Mouse (Mus musculus): Measurements from ENCODE around the gene Myh1. TPM values are rescaled to one million over a fixed set of nuclear protein-coding genes. Genes with fewer than 3 reads are reported as not detected.

Myh1 gene
- total RNA-seq (2014; fragmentation: Nextera tagmentation) (not detected in 2 replicates), total RNA-seq (2017) (not detected in 2 replicates)

DNA sequence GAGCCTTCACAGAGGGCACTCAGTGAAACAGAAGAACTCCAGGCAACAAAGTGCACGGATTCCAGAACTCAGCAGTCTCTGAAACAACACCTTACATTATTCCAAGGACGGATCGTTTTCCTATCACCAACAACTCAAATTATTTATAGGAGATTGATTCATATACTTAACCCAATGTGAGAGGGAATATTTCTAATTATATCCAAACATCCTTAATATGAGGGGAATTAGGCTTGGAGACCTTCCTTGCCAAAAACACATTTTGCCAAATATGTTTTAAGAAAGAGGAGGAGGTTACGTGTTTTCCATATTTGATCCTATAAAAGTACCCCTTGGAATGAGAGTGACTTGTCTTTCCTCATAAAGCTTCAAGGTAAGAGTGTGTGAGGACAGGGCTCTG, at the start of gene Myh1:
Myh1 (plus strand) TSS at position 301 of the 400 bp plus-strand sequence.
- ATAC-seq (replicated peaks; ENCODE audit: low FRiP score, low TSS enrichment, poor library complexity, severe bottlenecking): no peak

DNA sequence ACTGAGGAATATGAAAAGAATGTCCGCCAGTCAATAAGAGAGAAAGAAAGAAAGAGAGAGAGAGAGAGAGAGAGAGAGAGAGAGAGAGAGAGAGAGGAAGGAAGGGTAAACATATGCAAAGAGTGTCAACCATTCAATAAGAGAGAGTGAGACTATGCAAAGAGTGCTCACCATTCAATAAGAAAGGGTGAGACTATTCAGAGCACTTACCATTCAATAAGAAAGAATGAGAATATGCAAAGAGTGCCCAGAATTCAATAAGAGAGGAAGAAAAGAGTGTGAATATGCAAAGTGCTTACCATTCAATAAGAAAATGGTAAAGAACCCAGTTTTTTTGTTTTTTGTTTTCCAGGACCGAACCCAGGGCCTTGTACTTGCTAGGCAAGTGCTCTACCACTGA, 49.6 kb upstream of the Myh1 start:
- no peak for ATAC-seq (replicated peaks; ENCODE audit: low FRiP score, low TSS enrichment, poor library complexity, severe bottlenecking)

DNA sequence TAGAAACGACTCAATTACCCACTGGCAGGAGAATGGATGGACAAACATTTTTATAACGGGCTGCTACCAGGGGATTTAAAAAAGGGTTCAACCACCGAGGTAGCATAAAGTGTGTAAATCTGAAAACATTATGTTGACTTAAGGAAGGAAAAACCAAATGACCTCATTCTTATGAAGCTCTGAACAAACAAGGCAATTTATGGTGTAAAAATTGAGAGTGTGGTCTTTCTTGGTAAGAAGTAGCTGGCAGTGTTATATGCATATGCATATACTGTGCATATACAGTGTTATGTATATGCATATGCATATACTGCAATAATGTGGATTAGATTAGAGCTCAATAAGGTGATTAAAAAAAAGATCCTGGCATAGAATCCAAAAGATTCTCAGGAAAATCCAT, 48.7 kb upstream of the Myh1 start:
- ATAC-seq (replicated peaks; ENCODE audit: low FRiP score, low TSS enrichment, poor library complexity, severe bottlenecking): no peak

DNA sequence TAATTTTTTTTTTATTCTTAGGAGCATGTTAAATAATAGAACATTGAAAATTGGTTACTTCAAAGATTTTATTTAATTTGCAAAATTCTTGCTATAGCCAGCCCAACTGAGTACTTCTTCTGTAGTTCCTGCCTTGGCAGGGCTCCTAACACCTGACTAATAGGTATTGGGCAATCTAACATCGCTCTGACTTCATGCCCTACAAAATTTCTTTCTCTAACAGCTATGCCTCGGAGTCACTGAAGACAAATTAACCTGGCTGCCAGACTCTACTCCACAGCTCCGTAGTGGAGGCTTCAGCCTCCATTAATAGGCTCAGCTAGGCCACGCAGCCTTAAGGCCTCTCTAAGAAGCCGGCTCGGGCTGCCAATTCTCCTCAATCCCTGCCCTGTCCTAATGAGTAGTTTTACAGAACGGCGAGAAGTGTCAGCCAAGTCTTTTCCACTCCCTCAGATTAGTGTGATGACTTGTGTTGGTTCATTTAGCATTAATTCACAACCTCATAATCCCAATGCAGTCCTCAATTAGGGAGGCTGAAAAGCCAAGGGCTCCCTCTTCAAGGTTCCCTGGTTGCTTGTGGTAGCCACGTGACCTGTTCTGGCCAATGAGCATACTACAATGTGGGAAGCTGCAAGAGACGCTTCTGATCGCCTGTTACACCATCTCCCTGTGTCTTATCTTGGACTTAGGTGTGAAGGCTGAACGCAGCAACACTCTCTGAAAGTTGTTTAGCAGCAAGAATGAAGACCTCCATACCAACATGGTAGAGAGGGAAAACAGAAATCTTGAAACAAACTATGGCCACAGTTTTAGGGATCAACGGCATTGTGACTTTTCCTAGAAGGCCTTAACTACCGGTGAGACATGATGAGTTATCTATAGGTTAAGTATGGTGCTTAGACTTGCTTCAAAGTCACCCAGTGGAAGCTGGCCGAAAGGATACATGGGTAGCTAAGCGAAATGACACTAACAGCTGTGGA, 47.9 kb upstream of the Myh1 start:
- ATAC-seq (replicated peaks; ENCODE audit: low FRiP score, low TSS enrichment, poor library complexity, severe bottlenecking): no peak

DNA sequence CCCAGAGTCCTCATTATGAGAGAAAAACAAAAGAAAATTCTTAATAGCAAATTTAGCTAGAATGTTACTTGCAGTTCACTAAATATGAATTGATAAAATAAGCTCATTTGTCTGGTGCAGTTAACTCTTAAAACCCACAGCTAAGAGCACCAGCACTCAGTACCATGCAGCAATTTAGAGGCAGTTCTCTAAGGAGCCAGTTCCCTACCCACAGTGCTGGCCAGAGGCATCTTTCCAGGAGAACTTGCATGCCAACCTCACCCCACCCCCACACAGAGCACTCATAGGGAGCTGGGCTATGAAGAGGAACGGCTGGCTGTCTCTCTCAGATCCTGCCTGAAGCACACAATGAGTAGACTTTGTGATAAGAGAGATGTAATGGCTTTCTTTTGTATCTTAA, 46.7 kb upstream of the Myh1 start:
- ATAC-seq (replicated peaks; ENCODE audit: low FRiP score, low TSS enrichment, poor library complexity, severe bottlenecking): no peak

DNA sequence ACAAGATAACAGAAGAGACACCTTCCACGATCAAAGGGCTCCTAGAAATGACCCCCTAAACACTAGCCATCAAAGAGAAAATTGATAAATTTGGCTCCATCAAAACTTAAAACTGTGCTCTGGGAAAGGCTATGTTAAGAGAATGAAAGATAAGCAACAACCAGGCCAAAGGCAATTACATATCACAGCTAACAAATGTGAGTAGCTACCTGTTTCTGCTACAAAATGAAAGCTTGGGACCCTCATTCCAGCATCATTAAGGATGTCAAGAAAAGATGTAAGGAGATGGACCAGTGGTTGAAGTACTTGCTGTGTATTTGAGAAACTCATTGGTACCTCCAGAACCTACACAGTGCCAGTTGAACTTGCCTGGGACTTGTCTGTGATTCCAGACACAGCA, 46.0 kb upstream of the Myh1 start:
- ATAC-seq (replicated peaks; ENCODE audit: low FRiP score, low TSS enrichment, poor library complexity, severe bottlenecking): no peak

DNA sequence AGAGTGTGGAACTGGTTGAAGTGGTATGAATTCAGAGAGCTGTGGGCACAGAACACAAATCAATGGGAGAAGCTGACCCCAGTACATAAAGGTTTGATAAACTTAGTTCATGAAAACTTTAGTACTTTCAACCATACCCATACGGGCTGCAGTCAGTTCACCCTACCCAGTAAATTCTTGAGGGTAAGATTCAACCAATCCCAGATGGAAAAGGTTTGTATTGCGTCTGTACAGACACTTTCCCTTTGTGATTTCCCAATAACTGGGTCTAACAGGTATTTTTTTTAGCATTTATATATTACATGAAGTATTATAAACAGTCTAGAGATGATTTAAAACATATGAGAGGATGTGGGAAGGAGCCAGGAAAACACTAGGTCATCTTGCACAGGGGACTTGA, 44.2 kb upstream of the Myh1 start:
- no peak for ATAC-seq (replicated peaks; ENCODE audit: low FRiP score, low TSS enrichment, poor library complexity, severe bottlenecking)

DNA sequence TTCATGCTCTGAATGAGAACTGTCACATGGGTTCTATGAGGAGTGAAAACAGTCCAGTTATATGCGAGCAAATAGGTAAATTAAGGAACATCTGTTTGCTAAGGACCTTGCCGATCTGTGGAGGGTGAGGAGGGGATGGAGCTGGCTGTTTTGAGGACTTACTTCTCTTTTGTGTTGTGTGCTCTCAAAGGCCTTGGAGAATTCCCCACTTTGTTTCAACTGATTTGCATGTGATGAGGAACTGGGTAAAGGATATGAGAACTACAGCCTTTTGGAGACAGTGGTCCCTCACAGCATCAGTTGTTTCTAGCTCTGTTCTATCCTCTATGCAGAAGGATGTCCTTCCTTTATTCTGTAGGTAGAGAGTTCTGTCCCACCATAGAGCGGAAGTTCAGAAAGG, 39.7 kb upstream of the Myh1 start:
- no peak for ATAC-seq (replicated peaks; ENCODE audit: low FRiP score, low TSS enrichment, poor library complexity, severe bottlenecking)

DNA sequence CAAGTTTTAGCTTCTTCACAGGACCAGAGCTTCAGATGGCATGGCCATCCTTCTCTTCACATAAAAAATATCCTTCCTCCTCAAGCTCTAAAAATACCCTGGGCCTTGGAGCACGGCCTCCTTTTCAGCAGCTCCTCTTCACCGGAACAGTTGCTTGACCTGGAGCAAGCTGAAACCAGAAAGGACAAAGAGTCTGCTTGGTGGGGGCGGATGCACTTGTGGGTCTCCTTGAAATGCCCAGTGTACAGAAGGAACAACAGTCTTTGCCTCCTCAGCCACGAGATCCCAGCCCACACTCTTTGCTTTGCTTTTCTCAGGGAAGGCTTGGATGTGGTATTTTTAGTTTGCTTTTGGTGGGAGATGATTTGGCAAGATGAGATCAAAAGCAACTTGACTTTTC, 36.2 kb upstream of the Myh1 start:
- no peak for ATAC-seq (replicated peaks; ENCODE audit: low FRiP score, low TSS enrichment, poor library complexity, severe bottlenecking)

DNA sequence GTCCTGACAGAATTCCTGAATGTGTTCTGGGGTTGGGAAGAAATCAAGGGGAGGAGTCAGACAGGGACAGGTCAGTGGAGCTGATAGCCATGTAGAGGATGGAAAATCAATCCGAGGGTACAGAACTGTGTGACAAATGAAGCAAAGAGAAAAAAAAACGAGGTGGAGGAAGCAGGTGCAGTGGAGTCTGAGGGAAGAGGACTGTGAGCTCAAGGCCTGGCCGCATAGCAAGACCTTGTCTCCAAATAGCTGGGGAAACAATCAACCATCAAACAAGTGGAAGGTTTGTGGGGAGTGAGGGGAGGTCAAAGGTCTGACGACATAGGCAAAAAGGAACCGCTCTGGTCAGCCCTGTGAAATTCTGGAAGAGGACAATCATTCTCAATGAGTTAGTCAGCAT, 35.0 kb upstream of the Myh1 start:
- no peak for ATAC-seq (replicated peaks; ENCODE audit: low FRiP score, low TSS enrichment, poor library complexity, severe bottlenecking)

DNA sequence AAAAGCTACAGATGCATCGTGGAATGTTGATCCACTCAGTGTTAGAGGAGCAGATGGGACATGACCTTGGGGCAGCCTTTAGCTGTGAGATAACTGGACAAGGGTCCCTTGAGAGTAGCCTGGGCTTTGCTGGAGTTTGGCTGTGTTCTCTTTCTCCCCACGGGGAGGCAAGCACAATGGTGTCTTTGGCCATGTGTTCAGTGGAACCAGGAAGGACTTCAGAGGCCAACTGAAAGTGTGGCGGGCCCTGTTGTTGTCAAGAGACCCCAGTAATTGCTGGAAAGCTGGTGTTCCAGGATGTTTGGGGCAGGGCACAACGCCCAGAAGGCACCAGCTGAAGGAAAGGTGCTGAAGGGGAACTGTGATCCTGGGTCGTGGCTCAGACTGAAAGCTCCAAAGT, 30.6 kb upstream of the Myh1 start:
- no peak for ATAC-seq (replicated peaks; ENCODE audit: low FRiP score, low TSS enrichment, poor library complexity, severe bottlenecking)

DNA sequence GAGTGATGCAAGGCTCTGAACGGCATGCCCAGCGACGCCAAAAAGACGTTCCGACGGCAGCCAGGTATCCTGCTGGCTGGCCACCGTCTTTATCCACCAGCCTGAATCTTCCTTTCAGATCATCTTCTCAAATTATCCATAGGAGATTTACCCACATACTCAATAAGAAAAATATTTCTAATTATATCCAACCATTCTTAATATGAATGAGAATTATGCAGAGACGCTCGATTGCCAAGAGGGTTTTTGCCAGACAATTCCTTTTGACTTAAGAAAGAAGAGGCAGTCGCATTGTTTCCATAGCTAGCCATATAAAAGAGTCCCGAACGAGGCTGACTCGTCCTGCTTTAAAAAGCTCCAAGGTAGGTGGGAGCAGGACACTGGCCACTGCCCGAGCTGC, 29.1 kb upstream of the Myh1 start, which contains the start of gene Myh2:
Myh2 (plus strand) TSS at position 301 of the 400 bp plus-strand sequence.
- ATAC-seq (replicated peaks; ENCODE audit: low FRiP score, low TSS enrichment, poor library complexity, severe bottlenecking): no peak

DNA sequence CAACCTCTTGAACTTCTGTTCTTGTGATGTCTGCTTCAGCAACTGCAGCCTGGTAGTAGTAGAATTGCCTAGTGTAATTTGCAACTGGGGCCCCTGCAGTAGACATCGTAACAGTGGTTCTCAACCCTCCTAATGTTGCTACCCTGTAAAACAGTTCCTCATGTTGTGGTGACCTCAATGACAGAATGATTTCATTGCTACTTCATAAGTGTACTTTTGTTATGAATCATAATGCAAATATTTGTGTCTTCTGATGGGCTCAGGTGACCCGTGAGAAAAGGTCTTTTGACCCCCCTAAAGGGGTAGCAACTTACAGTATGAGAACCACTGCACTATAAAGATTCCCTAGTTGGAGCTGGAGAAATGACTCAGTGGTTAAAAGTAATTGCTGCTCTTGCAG, 27.4 kb upstream of the Myh1 start:
- ATAC-seq (replicated peaks; ENCODE audit: low FRiP score, low TSS enrichment, poor library complexity, severe bottlenecking): no peak

DNA sequence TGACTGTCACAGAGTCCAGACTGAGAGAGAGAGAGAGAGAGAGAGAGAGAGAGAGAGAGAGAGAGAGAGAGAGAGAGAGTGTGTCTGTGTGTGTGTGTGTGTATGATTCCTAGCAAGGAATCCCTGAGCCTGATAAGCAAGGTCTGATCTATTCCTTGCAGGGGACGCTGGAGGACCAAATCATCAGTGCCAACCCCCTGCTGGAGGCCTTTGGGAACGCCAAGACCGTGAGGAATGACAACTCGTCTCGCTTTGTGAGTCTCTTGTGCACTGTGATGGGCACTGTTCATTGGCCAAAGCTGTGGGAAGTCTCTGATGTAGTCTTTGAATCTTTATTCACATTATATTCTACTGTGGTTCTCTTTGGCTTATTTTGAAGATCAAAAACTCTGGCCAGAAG, 23.5 kb upstream of the Myh1 start:
- ATAC-seq (replicated peaks; ENCODE audit: low FRiP score, low TSS enrichment, poor library complexity, severe bottlenecking): no peak

DNA sequence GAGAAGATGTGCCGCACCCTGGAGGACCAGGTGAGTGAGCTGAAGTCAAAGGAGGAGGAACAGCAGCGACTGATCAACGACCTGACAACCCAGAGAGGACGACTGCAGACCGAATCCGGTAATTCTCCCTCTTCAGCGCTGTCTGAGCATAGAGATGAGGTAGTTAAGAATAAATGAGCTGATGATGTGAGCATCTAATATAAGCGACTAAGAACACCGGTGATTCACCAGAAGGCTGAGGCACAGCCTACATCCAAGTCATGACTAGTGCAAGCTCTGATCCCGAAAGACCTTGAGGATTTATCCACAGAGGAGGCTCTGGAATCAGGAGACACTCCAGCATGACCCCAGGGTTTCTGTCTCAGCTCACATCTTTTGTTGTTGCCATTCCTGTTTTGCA, 9.5 kb upstream of the Myh1 start:
- no peak for ATAC-seq (replicated peaks; ENCODE audit: low FRiP score, low TSS enrichment, poor library complexity, severe bottlenecking)

DNA sequence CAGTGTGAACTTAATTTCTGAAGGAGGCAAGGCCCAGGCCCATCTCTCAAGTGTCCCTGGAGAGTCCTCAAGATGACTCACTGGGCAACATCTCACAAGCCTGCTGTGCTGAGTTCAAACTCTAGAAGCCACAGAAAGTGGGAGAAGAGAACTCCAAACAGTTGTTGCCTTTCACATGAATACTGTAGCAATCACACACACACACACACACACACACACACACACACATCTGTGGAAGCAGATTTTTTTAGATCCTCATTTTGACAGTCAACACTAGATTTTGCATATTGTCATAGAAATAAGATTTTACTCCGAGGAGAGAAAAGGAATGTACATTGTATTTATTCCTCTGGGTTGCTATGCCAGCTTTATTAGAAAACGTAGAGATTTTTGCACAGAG, 9.0 kb upstream of the Myh1 start:
- ATAC-seq (replicated peaks; ENCODE audit: low FRiP score, low TSS enrichment, poor library complexity, severe bottlenecking): no peak

DNA sequence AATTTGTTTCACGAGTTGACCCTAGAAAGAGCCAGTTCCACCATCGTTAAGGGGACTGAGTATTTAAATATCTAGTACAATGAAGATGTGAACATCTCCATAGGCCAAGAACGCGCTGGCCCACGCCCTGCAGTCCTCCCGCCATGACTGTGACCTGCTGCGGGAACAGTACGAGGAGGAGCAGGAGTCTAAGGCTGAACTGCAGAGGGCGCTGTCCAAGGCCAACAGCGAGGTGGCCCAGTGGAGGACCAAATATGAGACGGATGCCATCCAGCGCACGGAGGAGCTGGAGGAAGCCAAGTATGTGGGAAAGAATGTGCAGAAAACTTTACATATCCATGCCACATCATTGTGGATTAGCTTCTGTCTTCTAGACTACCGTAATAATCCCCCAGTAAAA, 8.4 kb upstream of the Myh1 start:
- no peak for ATAC-seq (replicated peaks; ENCODE audit: low FRiP score, low TSS enrichment, poor library complexity, severe bottlenecking)

DNA sequence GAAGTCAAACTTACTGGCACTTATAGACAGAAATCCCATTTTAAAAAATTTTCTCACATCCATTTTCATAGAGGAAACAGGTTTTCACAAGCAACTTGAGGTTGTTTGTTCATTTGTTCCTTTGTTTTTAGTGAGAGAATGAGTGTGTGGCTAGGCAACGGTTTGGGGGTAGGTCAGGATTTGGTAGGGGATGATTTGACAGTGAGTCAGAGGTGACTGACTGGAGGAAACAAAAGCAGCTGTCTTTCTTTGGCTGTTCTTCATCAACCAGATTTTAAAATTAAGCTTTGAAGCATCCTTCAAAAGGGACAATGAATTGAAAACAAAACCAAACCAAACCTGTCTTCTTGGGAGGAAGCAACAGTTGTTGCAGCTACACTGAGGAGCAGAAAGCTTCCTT, 531 bp upstream of the Myh1 start:
- ATAC-seq (replicated peaks; ENCODE audit: low FRiP score, low TSS enrichment, poor library complexity, severe bottlenecking): no peak

DNA sequence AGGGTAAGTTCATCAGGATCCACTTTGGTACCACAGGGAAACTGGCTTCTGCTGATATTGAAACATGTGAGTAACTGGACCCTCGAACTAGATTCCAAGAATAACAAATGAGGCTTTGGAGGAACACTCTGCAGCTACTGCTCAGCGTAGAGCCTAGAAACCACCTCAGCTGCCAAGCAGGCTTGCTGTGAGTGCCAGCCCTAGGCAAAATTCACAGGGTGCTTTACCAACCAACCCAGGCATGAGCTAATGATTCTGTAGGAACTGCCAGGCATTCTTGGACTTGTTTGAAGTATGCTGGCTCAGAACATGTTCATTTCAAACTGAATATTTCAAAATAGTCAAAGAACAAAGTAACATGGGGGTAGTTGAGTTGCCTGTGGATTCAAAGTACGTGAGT, 4.9 kb downstream of the Myh1 start:
- ATAC-seq (replicated peaks; ENCODE audit: low FRiP score, low TSS enrichment, poor library complexity, severe bottlenecking): no peak

DNA sequence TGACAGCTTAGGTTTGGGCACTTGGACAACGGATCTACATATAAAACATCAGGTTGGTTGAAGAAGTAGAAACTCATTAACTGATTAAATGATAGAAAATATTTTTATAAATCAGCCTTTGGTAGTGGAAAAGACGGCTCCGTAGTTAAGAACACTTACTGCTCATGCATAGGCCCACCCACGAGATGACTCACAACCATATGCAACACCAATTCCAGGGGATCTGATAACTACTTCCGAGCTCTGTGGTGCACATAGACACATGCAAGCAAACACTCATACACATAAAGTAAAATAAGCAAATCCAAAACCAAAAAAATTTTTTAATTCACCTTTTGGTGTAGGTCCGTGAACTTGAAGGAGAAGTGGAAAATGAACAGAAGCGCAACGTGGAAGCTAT, 22.0 kb downstream of the Myh1 start:
- no peak for ATAC-seq (replicated peaks; ENCODE audit: low FRiP score, low TSS enrichment, poor library complexity, severe bottlenecking)

DNA sequence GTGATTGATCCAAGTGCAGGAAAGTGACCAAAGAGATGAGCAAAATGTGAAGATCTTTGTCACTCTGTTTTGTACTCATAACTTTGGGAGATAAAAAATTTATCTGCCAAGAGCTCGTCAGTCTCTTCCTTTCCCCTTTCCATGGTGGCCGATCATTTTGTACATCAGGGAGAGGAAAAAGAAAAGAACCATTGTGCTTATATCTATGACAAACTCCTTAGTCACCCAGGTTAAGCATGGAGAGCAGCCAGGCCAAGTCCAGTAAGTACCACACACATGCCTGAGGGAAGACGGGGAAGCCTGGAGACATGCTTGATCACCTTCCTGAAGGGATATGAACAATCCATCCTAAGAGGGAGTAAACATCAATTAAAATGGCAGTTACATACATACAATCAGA, 24.6 kb downstream of the Myh1 start:
- ATAC-seq (replicated peaks; ENCODE audit: low FRiP score, low TSS enrichment, poor library complexity, severe bottlenecking): no peak
